Mouse (Mus musculus) G1E (cell line): ENCODE results near the gene Tagap. TPM values are rescaled to one million over a fixed set of nuclear protein-coding genes. Genes with fewer than 3 reads are reported as not detected.
A peak's percentile ranks its signal among the peaks of the same experiment; 100 is the strongest.
"Not testable (repeated sequence)": the region's sequence is repeated elsewhere in the genome, so short reads cannot be mapped to it uniquely, and the experiment has no call there.

Experiments used
- ATAC-seq: 2 replicates; pipeline ENCODE4 v1.8.0; 2016; ENCODE audit warnings: mild to moderate bottlenecking; ENCODE audit not compliant: insufficient number of reproducible peaks, poor library complexity, low FRiP score, severe bottlenecking; ENCODE audit errors: extremely low read depth
- DNase-seq: peaks from one replicate; pipeline ENCODE4 v3.0.0; 2012; ENCODE audit warnings: low spot score
- H3K27me3 ChIP-seq: 2 replicates; pipeline ENCODE4 v1.6.1; 2012; ENCODE audit warnings: mild to moderate bottlenecking, low read length, inconsistent platforms; ENCODE audit not compliant: insufficient read depth
- H3K36me3 ChIP-seq: replicated peaks from 2 replicates; pipeline ENCODE3; 2012; ENCODE audit warnings: mild to moderate bottlenecking, inconsistent platforms
- H3K4me1 ChIP-seq: 2 replicates; pipeline ENCODE4 v1.6.1; 2012; ENCODE audit warnings: low read depth, low read length, inconsistent platforms, mixed read lengths; ENCODE audit not compliant: insufficient read depth
- H3K4me3 ChIP-seq: 2 replicates; pipeline ENCODE4 v1.5.1; 2012; ENCODE audit warnings: low read depth, mild to moderate bottlenecking, inconsistent platforms, low read length, moderate library complexity, mixed read lengths
- H3K9me3 ChIP-seq: replicated peaks from 2 replicates; pipeline ENCODE4 v1.6.1; 2012; ENCODE audit warnings: inconsistent platforms
- TAL1 ChIP-seq: conservative IDR thresholded peaks from 2 replicates; pipeline ENCODE4 v1.6.1; 2012; ENCODE audit warnings: low read depth, low read length, inconsistent platforms, mixed read lengths
- polyA plus RNA-seq: library from polyadenylated mRNA; stranded (reverse); fragments of >175 nt; gene quantifications from 2 replicates; pipeline ENCODE4 v1.2.3, GENCODE M21; 2012
- total RNA-seq, 2 experiments: library from RNA; stranded (forward) in 1 of 2; stranded (reverse) in 1 of 2; fragments of 200-1000 nt in 1 of 2; fragments of >200 nt in 1 of 2; fragmentation: Nextera tagmentation in 1 of 2; gene quantifications; 2 replicates each; pipeline ENCODE4 v1.2.3; 2014 to 2017

Tagap gene
- total and polyA plus RNA-seq, 3 experiments: 0.38 to 7.7 (median 6.1) TPM

GRCm38 (mm10) chr17:7963333-7963732 is 37.5 kb downstream of the Tagap start:
- DNase-seq: not testable (repeated sequence)
- ATAC-seq: peak; percentile 40

GRCm38 (mm10) chr17:7964398-7964797 is 38.6 kb downstream of the Tagap start:
- not testable (repeated sequence) for H3K4me1 ChIP-seq, H3K36me3 ChIP-seq, H3K9me3 ChIP-seq, ATAC-seq, DNase-seq, H3K4me3 ChIP-seq, H3K27me3 ChIP-seq

More at GRCm38 (mm10) chr17:7963333-7963732, 37.5 kb downstream of the Tagap start:
- H3K36me3 ChIP-seq, H3K4me1 ChIP-seq, H3K27me3 ChIP-seq, H3K9me3 ChIP-seq, H3K4me3 ChIP-seq: not testable (repeated sequence)
- 0 out of 2 replicates have a peak, but pooled peaks have one; percentile 16 for TF ChIP-seq TAL1

- ATAC-seq, H3K27me3 ChIP-seq: not testable (repeated sequence)
Measured at GRCm38 (mm10) chr17:7968490-7968889, 42.7 kb downstream of the Tagap start.

GRCm38 (mm10) chr17:7969782-7970181 is 44.0 kb downstream of the Tagap start:
- not testable (repeated sequence) for DNase-seq, H3K4me3 ChIP-seq, H3K36me3 ChIP-seq, H3K27me3 ChIP-seq, H3K4me1 ChIP-seq, H3K9me3 ChIP-seq, ATAC-seq

More at GRCm38 (mm10) chr17:7968490-7968889, 42.7 kb downstream of the Tagap start:
- not testable (repeated sequence) for H3K4me3 ChIP-seq, H3K4me1 ChIP-seq, H3K9me3 ChIP-seq, DNase-seq, H3K36me3 ChIP-seq

- H3K4me1 ChIP-seq: not testable (repeated sequence)
Measured at GRCm38 (mm10) chr17:7983484-7983883, 57.7 kb downstream of the Tagap start.

More at GRCm38 (mm10) chr17:7983484-7983883, 57.7 kb downstream of the Tagap start:
- H3K4me3 ChIP-seq, H3K9me3 ChIP-seq, H3K36me3 ChIP-seq, ATAC-seq, H3K27me3 ChIP-seq, DNase-seq: not testable (repeated sequence)

Other genes with a start within 250 kb of the Tagap start
- not detected in 2 replicates for gene Fndc1, start 98.7 kb upstream of the Tagap start, total RNA-seq (2014; fragmentation: Nextera tagmentation)
- gene Fndc1, start 98.7 kb upstream of the Tagap start, total RNA-seq (2017): 0.06 and 0.44 TPM in 2 replicates
- not detected in 2 replicates for gene Fndc1, start 98.7 kb upstream of the Tagap start, polyA plus RNA-seq
- gene Rsph3a, start 19.6 kb downstream of the Tagap start, total RNA-seq (2014; fragmentation: Nextera tagmentation): 13.5 and 18.7 TPM in 2 replicates
- gene Rsph3a, start 19.6 kb downstream of the Tagap start, total RNA-seq (2017): 11.7 and 14.1 TPM in 2 replicates
- gene Rsph3a, start 19.6 kb downstream of the Tagap start, polyA plus RNA-seq: 10.3 and 10.5 TPM in 2 replicates
- gene Gm49673, start 221.8 kb downstream of the Tagap start, total RNA-seq (2014; fragmentation: Nextera tagmentation): not detected in 2 replicates
- gene Gm49673, start 221.8 kb downstream of the Tagap start, total RNA-seq (2017): not detected in 2 replicates
- gene Gm49673, start 221.8 kb downstream of the Tagap start, polyA plus RNA-seq: 0.19 TPM in 1 of 2 replicates, not detected in the other
- 10.5 and 11.6 TPM in 2 replicates for gene Rnaset2a, start 222.1 kb downstream of the Tagap start, total RNA-seq (2014; fragmentation: Nextera tagmentation)
- 22.3 and 22.7 TPM in 2 replicates for gene Rnaset2a, start 222.1 kb downstream of the Tagap start, total RNA-seq (2017)
- gene Rnaset2a, start 222.1 kb downstream of the Tagap start, polyA plus RNA-seq: 26.5 and 29.9 TPM in 2 replicates
- gene Fgfr1op, start 239.5 kb downstream of the Tagap start, total RNA-seq (2014; fragmentation: Nextera tagmentation): 24.8 and 28.4 TPM in 2 replicates
- 46.3 and 47.3 TPM in 2 replicates for gene Fgfr1op, start 239.5 kb downstream of the Tagap start, total RNA-seq (2017)
- 5.4 and 13.7 TPM in 2 replicates for gene Fgfr1op, start 239.5 kb downstream of the Tagap start, polyA plus RNA-seq